Mouse (Mus musculus): Measurements from ENCODE around the gene Gpr3. TPM values are rescaled to one million over a fixed set of nuclear protein-coding genes. Genes with fewer than 3 reads are reported as not detected.

The Gpr3 gene
- total RNA-seq, 2 experiments from 2014 or later, result 0.08 TPM; not detected in 1

GRCm38 (mm10) chr4:133234771-133235170 is 22.4 kb upstream of the Gpr3 start:
- no peak for ATAC-seq (replicated peaks; ENCODE audit: poor library complexity)

DNA sequence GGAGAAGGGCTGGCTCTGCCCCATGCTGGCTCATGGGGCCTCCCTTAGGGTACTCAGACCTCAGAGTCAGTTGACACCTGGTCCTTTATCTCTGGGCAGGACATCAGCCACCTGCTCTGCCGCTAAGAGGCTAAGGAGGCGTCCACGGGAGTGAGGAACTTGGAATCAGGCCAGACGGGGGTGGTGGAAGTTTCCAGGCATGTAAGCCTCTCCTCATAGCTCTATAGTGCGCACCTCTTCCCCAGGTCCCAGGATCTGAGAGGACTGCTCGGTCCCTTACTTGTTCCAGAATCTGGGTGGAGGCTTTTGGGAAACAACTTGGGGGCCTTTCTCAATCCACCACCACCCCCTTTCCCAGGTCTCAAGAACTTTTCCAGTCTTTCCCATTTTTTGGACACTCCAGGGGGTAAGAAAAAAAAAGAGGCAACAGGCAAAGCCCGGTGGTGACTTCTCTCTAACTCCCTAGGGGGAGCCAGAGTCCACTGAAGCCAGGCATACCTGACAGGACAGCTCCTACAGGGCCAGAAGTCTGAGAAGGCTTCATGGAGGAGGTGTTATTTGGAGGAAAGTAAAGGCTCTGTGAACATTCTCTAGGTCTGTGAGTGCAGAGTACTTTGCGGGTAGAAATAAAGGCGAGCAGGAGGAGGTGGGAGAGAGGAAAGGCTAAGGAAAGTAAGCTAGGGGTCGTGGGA is 21.1 kb upstream of the Gpr3 start:
- ATAC-seq (replicated peaks; ENCODE audit: poor library complexity), result peak; percentile 68

GRCm38 (mm10) chr4:133229582-133229981 is 17.2 kb upstream of the Gpr3 start:
- no peak for ATAC-seq (replicated peaks; ENCODE audit: poor library complexity)

GRCm38 (mm10) chr4:133227636-133228035 is 15.3 kb upstream of the Gpr3 start:
- ATAC-seq (replicated peaks; ENCODE audit: poor library complexity), result no peak

- ATAC-seq (replicated peaks; ENCODE audit: poor library complexity), result no peak
These were observed 13.7 kb upstream of the Gpr3 start for GRCm38 (mm10) chr4:133226073-133226472.

DNA sequence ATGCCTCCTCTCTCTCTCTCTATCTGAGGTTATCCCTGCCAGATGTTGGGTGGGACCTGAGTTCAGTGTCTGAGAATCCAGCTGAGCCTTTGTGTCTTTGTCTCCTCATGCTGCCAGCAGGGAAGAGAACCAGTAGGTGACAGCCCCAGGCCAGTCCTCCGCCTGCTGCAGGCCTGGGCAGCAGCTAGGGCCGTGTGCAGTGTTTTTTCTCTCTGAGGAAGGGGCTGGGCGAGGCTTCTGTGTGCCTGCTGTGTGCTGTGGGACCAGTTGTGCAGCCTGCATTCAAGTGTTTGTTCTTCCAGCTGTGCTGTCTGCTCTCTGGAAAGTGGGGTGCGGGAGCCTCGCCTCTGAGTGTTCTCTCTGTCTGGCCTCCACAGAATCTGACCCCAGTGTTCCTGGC is 11.5 kb upstream of the Gpr3 start:
- no peak for ATAC-seq (replicated peaks; ENCODE audit: poor library complexity)

DNA sequence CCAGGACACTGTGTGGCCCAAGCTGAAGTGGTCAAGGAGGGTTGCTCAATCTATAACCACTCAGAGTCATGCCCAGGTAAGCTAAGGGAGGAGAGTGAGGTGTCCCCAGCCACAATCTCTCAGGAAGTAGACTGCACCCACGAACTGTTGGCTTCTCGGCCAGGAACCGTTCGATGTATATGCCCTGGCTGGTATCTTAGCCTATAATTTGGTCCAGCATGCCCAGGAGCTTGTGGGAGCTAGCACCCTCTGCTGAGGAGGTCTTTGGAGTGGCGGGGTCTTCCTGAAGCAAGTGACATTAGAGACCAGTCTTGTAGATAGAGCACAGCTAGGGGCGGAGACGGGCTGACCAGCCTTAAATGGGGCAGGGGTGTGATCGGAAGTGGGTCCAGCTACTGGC is 9.4 kb upstream of the Gpr3 start:
- no peak for ATAC-seq (replicated peaks; ENCODE audit: poor library complexity)

- no peak for ATAC-seq (replicated peaks; ENCODE audit: poor library complexity)
These were observed 8.3 kb upstream of the Gpr3 start for GRCm38 (mm10) chr4:133220656-133221055.

DNA sequence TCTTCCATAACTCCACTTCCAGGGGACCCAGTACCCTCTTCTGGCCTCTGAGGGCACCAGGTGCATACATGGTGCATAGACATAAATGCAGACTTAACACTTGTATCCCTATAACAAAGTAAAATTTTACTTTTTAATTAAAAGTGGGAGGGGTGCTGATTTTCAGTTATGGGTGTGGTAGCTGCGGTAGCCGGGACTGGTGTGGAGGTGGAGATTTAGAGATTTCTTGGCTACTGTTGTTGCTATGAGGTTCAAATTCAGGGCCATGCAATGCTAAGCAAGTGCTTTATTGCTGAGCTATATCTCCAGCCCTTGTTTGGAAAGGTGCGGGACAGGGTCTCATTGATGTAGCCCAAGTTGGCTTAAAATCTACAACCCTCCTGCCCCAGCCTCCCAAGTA is 6.4 kb upstream of the Gpr3 start:
- 0 out of 2 replicates have a peak, but pooled peaks have one; percentile 19 for ATAC-seq (replicated peaks; ENCODE audit: poor library complexity)

GRCm38 (mm10) chr4:133217641-133218040 is 5.3 kb upstream of the Gpr3 start:
- ATAC-seq (replicated peaks; ENCODE audit: poor library complexity), result peak; percentile 59

DNA sequence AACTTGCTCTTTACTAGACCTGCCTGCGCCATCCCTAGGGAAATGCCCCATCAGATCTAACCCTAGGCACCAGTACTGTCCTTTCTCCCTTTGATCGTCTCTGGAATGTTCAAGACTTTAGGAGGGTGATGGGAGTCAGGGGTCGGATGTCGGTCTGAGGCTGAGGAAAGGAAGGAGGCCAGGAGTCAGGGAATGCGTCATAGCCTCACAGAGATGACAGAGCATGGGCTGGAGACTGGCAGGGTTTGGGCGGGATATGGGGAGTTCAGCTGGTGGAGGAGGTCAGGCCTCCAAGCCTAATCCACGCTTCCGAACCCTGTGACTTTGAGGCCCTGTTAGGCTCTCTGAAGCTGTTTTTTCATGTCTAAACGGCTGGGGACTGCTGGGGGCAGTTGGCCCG is 1.3 kb upstream of the Gpr3 start:
- ATAC-seq (replicated peaks; ENCODE audit: poor library complexity), result no peak

- no peak for ATAC-seq (replicated peaks; ENCODE audit: poor library complexity)
These were observed 893 bp upstream of the Gpr3 start for GRCm38 (mm10) chr4:133213268-133213590.

DNA sequence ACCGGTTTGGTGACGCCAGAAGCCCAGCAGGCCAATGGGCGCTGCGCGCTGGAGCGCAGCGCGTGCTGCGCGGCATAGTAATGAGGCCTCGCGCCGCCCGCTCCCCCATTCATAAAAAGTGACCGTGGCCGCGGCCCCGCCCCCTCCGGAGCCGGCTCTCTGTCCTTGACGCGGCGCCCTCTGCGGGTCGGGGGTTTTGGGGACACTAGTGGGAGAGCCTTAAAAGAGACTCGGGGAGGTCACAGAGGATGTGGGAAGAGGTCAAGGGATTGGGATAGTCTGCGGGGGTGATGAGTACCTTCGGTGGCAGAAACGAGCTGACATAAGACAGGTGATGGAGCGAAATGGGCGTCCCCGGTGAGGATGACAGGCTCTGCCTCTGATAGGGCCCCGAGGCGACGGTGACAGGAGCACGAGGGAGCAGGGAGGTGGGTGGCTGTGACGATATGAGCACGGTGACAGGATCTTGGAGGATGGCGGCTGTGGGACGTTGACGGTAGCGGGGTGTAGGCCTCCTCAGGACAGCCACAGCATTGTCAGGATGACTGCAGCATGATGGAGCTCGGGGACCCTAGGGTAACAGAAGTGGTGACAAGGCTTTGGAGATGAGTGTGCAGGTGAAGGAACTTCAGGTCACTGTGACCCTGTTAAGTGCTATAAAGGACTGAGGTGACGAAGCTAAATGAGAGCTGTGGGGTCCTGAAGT is 379 bp upstream of the Gpr3 start:
- peak; percentile 76 for ATAC-seq (replicated peaks; ENCODE audit: poor library complexity)

DNA sequence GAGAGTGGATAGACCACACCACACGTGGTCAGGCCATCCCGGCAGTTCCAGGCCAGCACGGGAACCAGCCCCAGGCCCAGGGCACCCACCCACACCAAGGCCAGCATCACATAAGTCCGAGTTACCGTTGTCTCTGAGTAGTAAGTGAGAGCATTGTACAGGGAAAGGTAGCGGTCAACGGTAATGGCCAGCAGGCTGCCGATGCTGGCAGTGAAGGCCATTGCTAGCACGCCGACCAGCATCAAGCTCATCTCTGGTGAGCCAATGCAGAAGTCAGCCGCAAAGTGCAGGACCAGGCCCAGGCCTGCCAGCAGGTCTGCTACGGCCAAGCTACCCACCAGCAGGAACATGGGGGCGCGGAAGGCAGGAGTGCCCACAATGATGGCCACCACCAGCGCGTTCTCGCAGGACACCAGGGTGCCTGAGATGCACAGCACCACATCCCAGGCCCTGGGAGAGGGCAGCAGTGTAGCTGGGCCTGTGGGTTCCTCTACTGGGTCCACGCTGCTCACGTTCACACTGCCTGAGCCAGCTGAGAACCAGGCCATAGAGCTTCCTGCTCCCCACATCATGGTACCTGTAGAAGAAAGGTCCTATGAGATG is 1.4 kb downstream of the Gpr3 start:
- no peak for ATAC-seq (replicated peaks; ENCODE audit: poor library complexity)

DNA sequence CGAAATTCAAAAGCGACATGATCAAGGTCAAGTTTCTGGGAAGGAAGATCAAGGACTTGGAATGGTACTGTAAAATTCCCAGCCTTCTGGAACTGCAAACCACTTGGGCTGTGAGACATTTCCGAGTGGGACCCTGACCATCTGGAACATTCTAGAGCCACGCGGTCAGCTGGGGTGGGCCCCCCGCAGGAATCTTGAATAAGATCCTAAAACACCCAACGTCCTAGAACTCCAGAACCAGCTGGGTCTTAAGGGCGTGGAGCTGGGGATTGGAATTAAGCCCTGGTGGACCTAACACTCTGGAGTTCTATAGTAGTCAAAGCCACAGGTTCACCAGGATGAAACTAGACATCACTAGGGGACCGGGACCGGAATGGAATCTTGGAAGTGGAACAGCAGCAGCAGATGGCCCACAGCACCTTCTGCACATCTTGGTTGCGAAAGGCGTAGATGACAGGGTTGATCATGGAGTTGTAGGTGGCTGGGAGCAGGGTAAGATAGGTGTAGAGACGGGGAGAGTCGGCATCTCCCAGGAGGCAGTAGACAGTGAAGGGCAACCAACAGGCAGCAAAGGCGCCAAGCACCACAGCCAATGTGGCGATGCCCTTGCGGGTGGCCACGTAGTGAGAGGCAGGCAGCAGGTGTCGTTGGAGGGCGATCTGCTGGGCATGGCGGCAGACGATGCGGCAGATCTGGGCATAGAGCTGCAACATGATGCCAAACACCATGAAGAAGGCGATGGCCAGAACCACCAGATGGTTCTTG is 2.1 kb downstream of the Gpr3 start:
- no peak for ATAC-seq (replicated peaks; ENCODE audit: poor library complexity)

DNA sequence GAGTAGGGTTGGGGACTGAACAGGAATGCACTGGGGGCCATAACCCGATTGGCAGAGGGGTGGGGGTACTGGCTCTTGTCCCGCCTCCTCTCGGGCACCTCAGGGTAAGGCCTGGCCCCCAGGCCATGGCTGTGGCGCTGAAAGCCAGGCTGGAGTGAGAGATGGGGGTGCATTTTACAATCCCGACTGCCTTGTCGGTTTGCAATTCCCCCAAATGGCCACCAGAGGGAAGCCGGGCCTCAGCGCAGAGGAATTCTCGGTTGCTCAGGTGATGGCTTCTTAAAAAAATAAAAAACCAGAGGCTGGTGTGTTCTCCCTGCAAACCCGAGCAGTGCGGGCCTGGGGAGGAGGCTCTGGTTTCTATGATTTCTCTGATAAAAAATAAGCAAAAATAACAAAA is 3.0 kb downstream of the Gpr3 start:
- peak; percentile 74 for ATAC-seq (replicated peaks; ENCODE audit: poor library complexity)

GRCm38 (mm10) chr4:133204379-133204778 is 8.0 kb downstream of the Gpr3 start:
- no peak for ATAC-seq (replicated peaks; ENCODE audit: poor library complexity)

GRCm38 (mm10) chr4:133203591-133203990 is 8.7 kb downstream of the Gpr3 start:
- ATAC-seq (replicated peaks; ENCODE audit: poor library complexity), result no peak

GRCm38 (mm10) chr4:133202254-133202653 is 10.1 kb downstream of the Gpr3 start:
- ATAC-seq (replicated peaks; ENCODE audit: poor library complexity), result no peak

GRCm38 (mm10) chr4:133201006-133201771 is 11.1 kb downstream of the Gpr3 start:
- peak; percentile 75 for ATAC-seq (replicated peaks; ENCODE audit: poor library complexity)

- ATAC-seq (replicated peaks; ENCODE audit: poor library complexity), result no peak
These were observed 12.0 kb downstream of the Gpr3 start for GRCm38 (mm10) chr4:133200343-133200742.
